Mouse (Mus musculus): ENCODE measurements around the gene Snu13. TPM values are rescaled to one million over a fixed set of nuclear protein-coding genes. Genes with fewer than 3 reads are reported as not detected.
A peak's percentile ranks its signal among the peaks of the same experiment; 100 is the strongest.

The Snu13 gene
- polyA plus RNA-seq, 1 experiment from 2014 or later = 285 TPM

- peak overlapping the region; percentile 54 for H3K4me3 ChIP-seq (replicated peaks; ENCODE audit: low read length)
- peaks cover 25% of the 10 kb centered on the region for H3K4me1 ChIP-seq (replicated peaks; ENCODE audit: control insufficient read depth, insufficient read depth, low read length)
- no peaks in the 10 kb centered on the region for H3K36me3 ChIP-seq (ENCODE audit: control insufficient read depth, insufficient read depth)
- ATAC-seq = peak; percentile 97
- H3K27me3 ChIP-seq (replicated peaks; ENCODE audit: control insufficient read depth, insufficient read depth, low read length) = no peaks in the 10 kb centered on the region
- peak overlapping the region; percentile 78 for H3K27ac ChIP-seq (ENCODE audit: low read length)
- peak overlapping the region; percentile 90 for H3K4me2 ChIP-seq (ENCODE audit: low read length)
- H3K9ac ChIP-seq (replicated peaks; ENCODE audit: low read depth, low read length) = peak overlapping the region; percentile 79
- H3K9me3 ChIP-seq (ENCODE audit: control insufficient read depth, low read length) = no peaks in the 10 kb centered on the region
- WGBS = under 1% methylated on average over 53 of the region's 53 CpGs
Measured at GRCm38 (mm10) chr15:82016101-82016808, 31.1 kb downstream of the Snu13 start.

DNA sequence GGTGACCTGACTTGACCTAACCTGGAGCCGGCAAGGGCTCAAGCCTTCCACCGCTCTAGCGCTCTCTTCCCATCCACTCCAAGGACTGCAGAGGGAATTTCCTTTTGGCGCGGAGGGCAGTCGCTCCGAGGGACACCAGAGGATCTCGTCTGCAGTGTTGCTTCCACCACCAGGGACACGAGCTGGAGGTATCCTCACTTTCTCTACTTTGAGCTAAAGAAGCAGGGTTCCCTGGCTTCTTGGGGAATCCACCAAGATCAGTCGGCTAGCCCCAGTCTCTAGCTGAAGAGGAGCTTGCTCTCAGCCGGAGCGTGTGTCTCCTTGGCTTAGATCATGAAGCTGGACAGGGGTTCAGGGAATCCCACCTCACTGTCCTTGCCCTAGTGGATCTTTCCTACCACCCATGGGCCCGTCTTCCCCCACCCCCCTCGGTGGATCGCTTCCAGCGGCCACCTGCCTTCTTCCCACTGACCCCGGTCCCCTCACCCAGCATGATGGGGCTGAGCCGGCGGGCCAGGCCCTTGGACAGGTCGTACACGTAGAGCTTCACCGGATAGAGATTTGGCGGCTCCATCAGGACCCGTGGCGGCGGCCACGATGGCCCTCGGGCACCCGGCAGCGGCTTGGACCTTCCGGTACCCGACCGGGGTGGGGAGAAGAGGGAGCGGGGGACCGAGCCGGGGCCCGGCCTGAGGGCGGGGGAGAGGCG lies 31.9 kb downstream of the Snu13 start:
- no peak; the same call in none of the 2 replicates for ATAC-seq
- H3K4me1 ChIP-seq (replicated peaks; ENCODE audit: control insufficient read depth, insufficient read depth, low read length) = peaks cover 25% of the 10 kb centered on the region
- under 1% methylated on average over 39 of the region's 39 CpGs for WGBS
- no peaks in the 10 kb centered on the region for H3K9me3 ChIP-seq (ENCODE audit: control insufficient read depth, low read length)
- H3K36me3 ChIP-seq (ENCODE audit: control insufficient read depth, insufficient read depth) = no peaks in the 10 kb centered on the region
- no peaks in the 10 kb centered on the region for H3K27me3 ChIP-seq (replicated peaks; ENCODE audit: control insufficient read depth, insufficient read depth, low read length)
- H3K4me3 ChIP-seq (replicated peaks; ENCODE audit: low read length) = peak overlapping the region; percentile 54
- peak overlapping the region; percentile 74 for H3K4me2 ChIP-seq (ENCODE audit: low read length)
- peak overlapping the region; percentile 68 for H3K9ac ChIP-seq (replicated peaks; ENCODE audit: low read depth, low read length)
- peak overlapping the region; percentile 61; the same call in 1 of the 2 replicates for H3K27ac ChIP-seq (ENCODE audit: low read length)

- Histone ChIP-seq H3K9me3 (ENCODE audit: control insufficient read depth, low read length) (no peaks in the 10 kb centered on the region), H3K27ac (ENCODE audit: low read length) (no peak overlapping the region), H3K9ac (replicated peaks; ENCODE audit: low read depth, low read length) (peak overlapping the region; percentile 68), H3K27me3 (replicated peaks; ENCODE audit: control insufficient read depth, insufficient read depth, low read length) (no peaks in the 10 kb centered on the region), H3K4me3 (replicated peaks; ENCODE audit: low read length) (peak overlapping the region; percentile 54), H3K36me3 (ENCODE audit: control insufficient read depth, insufficient read depth) (no peaks in the 10 kb centered on the region), H3K4me2 (ENCODE audit: low read length) (peak overlapping the region; percentile 74), H3K4me1 (replicated peaks; ENCODE audit: control insufficient read depth, insufficient read depth, low read length) (peaks cover 25% of the 10 kb centered on the region)
- no peak for ATAC-seq
- WGBS = 13% methylated on average over 9 of the region's 9 CpGs
Measured at GRCm38 (mm10) chr15:82014745-82015391, 32.5 kb downstream of the Snu13 start.

DNA sequence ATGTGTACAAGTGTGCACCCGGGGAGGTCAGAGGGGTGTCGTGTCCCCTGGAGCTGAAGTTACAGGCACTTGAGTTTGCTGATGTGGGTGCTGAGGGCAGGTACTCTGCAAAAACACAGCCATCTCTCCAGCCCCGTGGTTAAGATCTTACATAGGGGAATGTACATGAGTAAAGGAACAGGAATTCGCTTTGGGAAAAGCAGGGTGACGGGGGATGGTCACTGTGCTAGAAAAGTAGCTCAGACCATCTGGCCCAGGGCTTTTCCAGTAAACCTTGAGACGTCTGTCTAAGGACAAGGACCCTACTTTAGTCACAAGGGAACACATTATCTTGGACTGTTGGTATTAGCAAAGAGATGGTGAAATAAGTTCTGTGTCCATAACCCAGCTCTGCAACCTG lies 35.5 kb downstream of the Snu13 start:
- ATAC-seq = no peak
- Histone ChIP-seq H3K36me3 (ENCODE audit: control insufficient read depth, insufficient read depth) (no peaks in the 10 kb centered on the region), H3K27ac (ENCODE audit: low read length) (no peak overlapping the region), H3K4me3 (replicated peaks; ENCODE audit: low read length) (no peak overlapping the region), H3K9me3 (ENCODE audit: control insufficient read depth, low read length) (no peaks in the 10 kb centered on the region), H3K9ac (replicated peaks; ENCODE audit: low read depth, low read length) (no peak overlapping the region), H3K4me1 (replicated peaks; ENCODE audit: control insufficient read depth, insufficient read depth, low read length) (peaks cover 20% of the 10 kb centered on the region), H3K27me3 (replicated peaks; ENCODE audit: control insufficient read depth, insufficient read depth, low read length) (no peaks in the 10 kb centered on the region), H3K4me2 (ENCODE audit: low read length) (no peak overlapping the region)
- WGBS = 91% methylated on average over 6 of the region's 6 CpGs

- H3K9me3 ChIP-seq (ENCODE audit: control insufficient read depth, low read length) = no peaks in the 10 kb centered on the region
- WGBS = 92% methylated on average over 8 of the region's 8 CpGs
- no peak overlapping the region for H3K4me3 ChIP-seq (replicated peaks; ENCODE audit: low read length)
- H3K4me2 ChIP-seq (ENCODE audit: low read length) = no peak overlapping the region
- no peak overlapping the region for H3K27ac ChIP-seq (ENCODE audit: low read length)
- no peaks in the 10 kb centered on the region for H3K27me3 ChIP-seq (replicated peaks; ENCODE audit: control insufficient read depth, insufficient read depth, low read length)
- ATAC-seq = no peak
- 0 out of 2 replicates have a peak, but pooled peaks cover 2% of the 10 kb centered on the region for H3K36me3 ChIP-seq (ENCODE audit: control insufficient read depth, insufficient read depth)
- no peaks in the 10 kb centered on the region for H3K4me1 ChIP-seq (replicated peaks; ENCODE audit: control insufficient read depth, insufficient read depth, low read length)
- H3K9ac ChIP-seq (replicated peaks; ENCODE audit: low read depth, low read length) = no peak overlapping the region
Measured at GRCm38 (mm10) chr15:82004257-82004656, 43.1 kb downstream of the Snu13 start.

DNA sequence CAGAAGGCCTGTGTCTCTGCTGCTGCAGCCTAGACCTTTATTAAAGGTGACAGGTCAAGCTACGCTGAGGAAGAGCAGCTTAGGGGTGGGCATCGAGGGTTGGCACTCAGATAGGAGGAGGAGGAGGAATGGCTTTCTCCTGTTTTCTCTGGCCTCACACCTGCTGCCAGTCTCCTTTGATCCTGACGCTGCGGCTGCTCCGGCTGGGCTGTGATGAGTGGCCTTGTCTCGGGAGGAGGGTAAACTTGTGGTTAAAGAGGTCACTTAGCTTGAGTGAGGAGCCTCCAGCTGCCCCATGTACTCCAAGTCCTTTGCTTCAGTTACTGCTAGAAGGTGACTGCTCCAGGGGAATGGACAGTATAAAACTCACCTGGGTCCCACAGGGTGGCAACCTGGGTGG lies 53.4 kb downstream of the Snu13 start:
- no peaks in the 10 kb centered on the region for H3K9me3 ChIP-seq (ENCODE audit: control insufficient read depth, low read length)
- peaks cover 10% of the 10 kb centered on the region; the same call in 1 of the 2 replicates for H3K36me3 ChIP-seq (ENCODE audit: control insufficient read depth, insufficient read depth)

DNA sequence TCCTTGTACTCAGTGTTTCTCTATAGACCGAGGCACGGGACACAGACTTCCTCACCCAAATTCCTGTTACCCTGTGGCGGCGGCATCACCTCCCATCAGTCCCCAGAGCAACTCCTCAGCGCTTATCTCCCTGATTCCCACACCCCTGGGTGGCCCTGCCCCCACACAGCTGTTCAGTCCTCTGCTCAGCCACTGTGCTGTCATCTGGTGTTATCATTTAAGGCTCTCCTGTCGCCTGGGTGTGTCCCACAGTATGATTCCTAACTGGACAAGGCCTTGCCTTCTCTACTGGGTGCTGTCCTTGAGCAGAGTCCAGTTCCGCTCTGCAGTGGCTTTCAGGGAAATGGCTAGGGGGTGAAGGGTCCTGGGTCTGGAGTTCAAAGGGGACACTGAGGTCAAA lies 56.8 kb downstream of the Snu13 start:
- Histone ChIP-seq H3K4me1 (replicated peaks; ENCODE audit: control insufficient read depth, insufficient read depth, low read length) (peaks cover 6% of the 10 kb centered on the region; the same call in 1 of the 2 replicates), H3K27me3 (replicated peaks; ENCODE audit: control insufficient read depth, insufficient read depth, low read length) (no peaks in the 10 kb centered on the region), H3K4me2 (ENCODE audit: low read length) (no peak overlapping the region), H3K9ac (replicated peaks; ENCODE audit: low read depth, low read length) (no peak overlapping the region), H3K36me3 (ENCODE audit: control insufficient read depth, insufficient read depth) (peaks cover 4% of the 10 kb centered on the region; the same call in 1 of the 2 replicates), H3K9me3 (ENCODE audit: control insufficient read depth, low read length) (no peaks in the 10 kb centered on the region), H3K4me3 (replicated peaks; ENCODE audit: low read length) (no peak overlapping the region), H3K27ac (ENCODE audit: low read length) (no peak overlapping the region)
- WGBS = 65% methylated on average over 7 of the region's 7 CpGs
- ATAC-seq = no peak

More for the DNA sequence above, 53.4 kb downstream of the Snu13 start:
- Histone ChIP-seq H3K4me1 (replicated peaks; ENCODE audit: control insufficient read depth, insufficient read depth, low read length) (0 out of 2 replicates have a peak, but pooled peaks cover 3% of the 10 kb centered on the region), H3K27me3 (replicated peaks; ENCODE audit: control insufficient read depth, insufficient read depth, low read length) (no peaks in the 10 kb centered on the region), H3K27ac (ENCODE audit: low read length) (no peak overlapping the region), H3K4me3 (replicated peaks; ENCODE audit: low read length) (no peak overlapping the region), H3K9ac (replicated peaks; ENCODE audit: low read depth, low read length) (no peak overlapping the region), H3K4me2 (ENCODE audit: low read length) (no peak overlapping the region)
- no peak for ATAC-seq
- WGBS = 93% methylated on average over 6 of the region's 6 CpGs
